Mouse (Mus musculus) heart, embryonic 11.5 days (tissue): ENCODE data around the gene Cpd. TPM values are rescaled to one million over a fixed set of nuclear protein-coding genes. Genes with fewer than 3 reads are reported as not detected.

Experiments used
- polyA plus RNA-seq: library from polyadenylated mRNA; unstranded; fragments of >200 nt; fragmentation: Nextera tagmentation; extraction: Ambion mirVana; gene quantifications from 2 replicates; pipeline ENCODE4 v1.2.1, GENCODE M21; 2014

The Cpd gene
- polyA plus RNA-seq, 1 experiment from 2014 or later: 19.9 TPM

Other genes with a start within 250 kb of the Cpd start
- 22.9 and 26.2 TPM in 2 replicates for gene Abr, start 224.7 kb downstream of the Cpd start, polyA plus RNA-seq
- gene Bhlha9, start 174.5 kb downstream of the Cpd start, polyA plus RNA-seq: 0.17 TPM in 1 of 2 replicates, not detected in the other
- gene Trarg1, start 167.2 kb downstream of the Cpd start, polyA plus RNA-seq: 0.07 TPM in 1 of 2 replicates, not detected in the other
- 23.6 and 26.5 TPM in 2 replicates for gene Gosr1, start 83.4 kb downstream of the Cpd start, polyA plus RNA-seq
- gene Tmigd1, start 55.1 kb upstream of the Cpd start, polyA plus RNA-seq: 0.23 TPM in 1 of 2 replicates, not detected in the other
- 89.0 and 111 TPM in 2 replicates for gene Blmh, start 77.8 kb upstream of the Cpd start, polyA plus RNA-seq
- gene Slc6a4, start 151.6 kb upstream of the Cpd start, polyA plus RNA-seq: 1.5 and 2.2 TPM in 2 replicates
- 52.6 and 52.9 TPM in 2 replicates for gene Nsrp1, start 231.4 kb upstream of the Cpd start, polyA plus RNA-seq